Mouse (Mus musculus) midbrain, embryonic 14.5 days (tissue): ENCODE measurements at regions not wholly inside any gene's neighbourhood (a gene's known extent, or its start where the extent isn't known, plus 50 kb on each side); places are given as distances from the start of the nearest gene placed in this dataset.
A peak's percentile ranks its signal among the peaks of the same experiment; 100 is the strongest.

Experiments
- ATAC-seq: fragments of 200-750 bp; cut with Nextera tagmentation; 2 replicates; pipeline ENCODE4 v1.8.0; 2017; ENCODE audit warnings: moderate number of reproducible peaks, moderate library complexity; ENCODE audit not compliant: low FRiP score, low TSS enrichment
- DNase-seq: peaks from one replicate; pipeline ENCODE4 v3.0.0-alpha.2; 2015
- H3K27ac ChIP-seq: fragments of 300-500 bp; sonication (generic); replicated peaks from 2 replicates; pipeline ENCODE4 v1.5.1; 2014; ENCODE audit warnings: mild to moderate bottlenecking, low read depth, low read length, moderate library complexity
- H3K27me3 ChIP-seq: fragments of 300-500 bp; sonication (generic); 2 replicates; pipeline ENCODE4 v1.6.1; 2014; ENCODE audit warnings: low read length, control low read depth, mixed read lengths; ENCODE audit not compliant: control insufficient read depth, insufficient read depth
- H3K36me3 ChIP-seq: fragments of 300-500 bp; sonication (generic); 2 replicates; pipeline ENCODE4 v1.6.1; 2014; ENCODE audit warnings: low read length, control low read depth; ENCODE audit not compliant: control insufficient read depth, insufficient read depth
- H3K4me1 ChIP-seq: fragments of 300-500 bp; sonication (generic); 2 replicates; pipeline ENCODE4 v1.6.1; 2014; ENCODE audit warnings: mild to moderate bottlenecking, antibody characterized with exemption, low read length, control low read depth; ENCODE audit not compliant: control insufficient read depth, insufficient read depth
- H3K4me2 ChIP-seq: fragments of 300-500 bp; sonication (generic); 2 replicates; pipeline ENCODE4 v1.6.1; 2014; ENCODE audit warnings: mild to moderate bottlenecking, low read length, moderate library complexity
- H3K4me3 ChIP-seq: fragments of 300-500 bp; sonication (generic); replicated peaks from 2 replicates; pipeline ENCODE4 v1.5.1; 2014; ENCODE audit warnings: low read depth, low read length
- H3K9ac ChIP-seq: fragments of 300-500 bp; sonication (generic); replicated peaks from 2 replicates; pipeline ENCODE4 v1.6.1; 2014; ENCODE audit warnings: mild to moderate bottlenecking, low read length, moderate library complexity
- H3K9me3 ChIP-seq: fragments of 300-500 bp; sonication (generic); 2 replicates; pipeline ENCODE4 v1.6.1; 2016; ENCODE audit warnings: low read length, control low read depth, mixed read lengths; ENCODE audit not compliant: control insufficient read depth
- WGBS: fragments of 180-500 bp; shearing (Covaris S2); extraction: QIAGEN DNeasy Blood & Tissue Kit; methylation state at CpG from one replicate; pipeline ENCODE4 v1.1.7; 2014; 5-methylcytosine and 5-hydroxymethylcytosine counted together

DNA sequence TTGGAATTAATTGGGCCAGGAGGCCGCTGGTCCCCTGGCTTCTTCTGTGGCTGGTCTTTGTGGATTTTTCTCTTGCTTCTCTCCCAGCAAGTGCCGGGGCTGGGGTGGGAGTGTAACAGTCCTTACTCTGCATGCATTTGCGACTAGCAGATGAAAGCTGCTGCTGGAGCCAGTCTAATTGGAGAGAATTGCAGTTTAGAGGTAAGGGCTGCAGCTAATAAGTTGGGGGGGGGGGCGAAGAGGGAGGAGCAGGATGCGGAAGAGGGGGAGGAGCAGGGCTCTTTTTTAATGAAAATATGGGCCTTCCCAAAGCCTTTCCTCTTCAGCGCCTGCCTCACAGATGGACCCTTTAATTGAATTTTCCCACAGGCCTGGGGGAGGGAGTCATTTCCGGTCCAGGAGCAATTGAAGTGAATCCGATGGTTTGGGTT is 336.7 kb downstream of the Cd83 start:
- ATAC-seq (no peak; the same call in 1 of the 2 replicates), DNase-seq (peak; percentile 58)
- H3K4me2 ChIP-seq: peak overlapping the region; percentile 11; the same call in 1 of the 2 replicates
- no peaks in the 10 kb centered on the region for H3K9me3 ChIP-seq
- H3K36me3 ChIP-seq: no peaks in the 10 kb centered on the region
- WGBS: 26% methylated on average over 8 of the region's 8 CpGs
- peaks cover 15% of the 10 kb centered on the region for H3K4me1 ChIP-seq
- H3K27ac ChIP-seq: peak overlapping the region; percentile 55
- H3K4me3 ChIP-seq: no peak overlapping the region
- H3K9ac ChIP-seq: no peak overlapping the region
- no peaks in the 10 kb centered on the region for H3K27me3 ChIP-seq

DNA sequence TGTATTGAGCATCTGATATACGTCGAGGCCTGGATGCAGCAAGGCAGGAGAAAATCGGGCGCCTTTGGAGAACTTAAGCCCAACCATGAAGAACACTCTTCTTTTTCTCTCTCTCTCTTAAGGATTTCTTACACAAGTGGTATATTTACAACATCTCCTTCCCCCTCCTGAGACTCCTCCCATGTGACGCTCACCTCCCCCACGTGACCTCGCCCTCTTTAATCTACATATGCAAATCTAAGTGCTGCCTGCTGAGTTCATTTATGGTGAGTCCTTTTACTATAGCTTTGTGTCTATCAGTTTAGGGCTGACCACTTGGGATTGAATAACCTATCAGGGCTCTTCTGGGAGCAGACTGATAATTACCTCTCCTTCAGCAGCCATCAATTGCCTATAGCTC is 337.4 kb downstream of the Cd83 start:
- no peaks in the 10 kb centered on the region for H3K9me3 ChIP-seq
- no peak overlapping the region for H3K27ac ChIP-seq
- WGBS: 81% methylated on average over 7 of the region's 7 CpGs
- H3K27me3 ChIP-seq: no peaks in the 10 kb centered on the region
- DNase-seq: no peak
- H3K36me3 ChIP-seq: no peaks in the 10 kb centered on the region
- no peak overlapping the region for H3K4me3 ChIP-seq
- H3K9ac ChIP-seq: no peak overlapping the region
- H3K4me2 ChIP-seq: no peak overlapping the region
- no peak for ATAC-seq
- H3K4me1 ChIP-seq: peaks cover 15% of the 10 kb centered on the region

DNA sequence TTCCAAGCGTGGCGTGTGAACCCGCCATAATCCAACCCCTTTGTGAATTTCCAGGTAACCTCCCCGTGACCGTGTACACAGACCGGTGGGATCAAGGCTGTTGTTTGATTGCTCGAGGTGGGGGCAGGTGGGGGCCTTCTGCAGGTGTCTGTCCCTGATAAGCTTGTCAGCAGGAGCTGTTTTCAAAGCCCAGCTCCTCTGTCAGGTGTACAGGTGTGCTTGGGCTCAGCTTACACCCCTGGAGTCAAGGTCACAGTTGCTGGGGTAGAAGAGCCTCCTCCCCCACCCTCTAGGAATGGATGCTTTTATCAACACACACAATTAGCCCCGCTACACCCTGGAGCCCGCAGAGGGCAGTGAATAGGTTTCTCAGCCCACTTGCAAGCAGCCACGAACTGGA is 341.6 kb downstream of the Cd83 start:
- Histone ChIP-seq H3K4me3 (no peak overlapping the region), H3K9me3 (no peaks in the 10 kb centered on the region), H3K27ac (no peak overlapping the region; the same call in 1 of the 2 replicates), H3K27me3 (no peaks in the 10 kb centered on the region), H3K9ac (no peak overlapping the region), H3K4me1 (peaks cover 3% of the 10 kb centered on the region), H3K4me2 (no peak overlapping the region), H3K36me3 (no peaks in the 10 kb centered on the region)
- DNase-seq (no peak), ATAC-seq (no peak)
- 32% methylated on average over 10 of the region's 10 CpGs for WGBS

DNA sequence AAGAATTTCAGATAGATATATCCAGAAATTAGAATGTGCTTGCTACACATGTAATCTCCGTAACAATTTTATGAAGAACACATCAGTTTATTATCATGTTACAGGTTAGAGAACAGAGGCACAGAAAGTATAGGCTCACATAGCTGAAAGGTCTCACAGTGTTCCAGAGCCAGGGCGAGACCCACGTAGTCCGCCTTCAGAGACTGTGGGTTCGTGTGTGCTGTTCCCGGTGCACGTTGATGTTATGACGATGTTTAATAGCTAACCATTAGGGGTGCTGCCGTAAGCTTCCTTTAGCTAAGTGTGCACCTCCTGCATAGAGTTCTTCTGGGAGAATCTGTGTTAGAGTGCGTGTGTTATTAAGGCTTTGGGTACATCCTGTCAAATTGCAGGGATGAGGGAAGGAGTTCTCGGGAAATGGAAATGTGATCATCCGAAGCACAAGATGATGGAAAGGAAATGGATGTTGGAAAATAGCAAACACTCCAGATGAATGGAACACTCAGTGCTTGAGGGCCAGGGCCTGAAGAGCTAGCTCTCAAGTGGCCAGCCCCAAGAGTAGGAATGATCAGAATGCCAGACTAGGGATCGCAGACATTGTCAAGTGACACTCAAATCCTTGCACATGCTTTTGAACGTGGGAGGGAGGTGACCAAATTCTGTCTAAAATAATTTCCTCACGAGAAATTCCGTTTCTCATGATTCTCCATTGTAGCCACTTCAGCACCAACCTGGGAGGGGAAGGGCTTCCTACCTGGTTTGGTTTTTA is 344.1 kb downstream of the Cd83 start:
- H3K9ac ChIP-seq: no peak overlapping the region
- ATAC-seq (no peak), DNase-seq (no peak)
- no peak overlapping the region for H3K4me3 ChIP-seq
- H3K4me1 ChIP-seq: 0 out of 2 replicates have a peak, but pooled peaks cover 4% of the 10 kb centered on the region
- WGBS: 94% methylated on average over 16 of the region's 16 CpGs
- no peaks in the 10 kb centered on the region for H3K9me3 ChIP-seq
- no peak overlapping the region for H3K4me2 ChIP-seq
- H3K36me3 ChIP-seq: no peaks in the 10 kb centered on the region
- H3K27me3 ChIP-seq: no peaks in the 10 kb centered on the region
- no peak overlapping the region for H3K27ac ChIP-seq

DNA sequence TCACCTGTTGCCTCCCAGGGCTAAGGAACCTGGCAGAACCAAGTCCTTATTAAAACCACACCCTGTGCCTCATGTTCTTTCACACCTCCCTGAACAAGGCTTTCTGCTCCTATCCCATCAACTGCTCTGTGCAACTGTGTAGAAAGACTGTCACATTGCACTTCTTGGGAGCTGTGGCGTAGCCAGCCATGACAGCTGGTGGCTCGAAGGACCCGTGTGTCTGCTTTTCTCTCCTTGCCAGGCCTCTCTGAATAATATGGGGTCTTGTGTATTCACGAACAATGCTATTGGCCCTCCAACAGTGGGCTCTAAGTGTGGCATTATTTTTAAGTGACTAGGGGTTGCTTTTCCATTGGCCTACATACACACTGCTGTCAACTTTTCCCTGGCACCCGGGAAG is 347.3 kb downstream of the Cd83 start:
- no peak overlapping the region for H3K9ac ChIP-seq
- H3K9me3 ChIP-seq: no peaks in the 10 kb centered on the region
- H3K27ac ChIP-seq: no peak overlapping the region
- no peaks in the 10 kb centered on the region for H3K27me3 ChIP-seq
- H3K4me1 ChIP-seq: 0 out of 2 replicates have a peak, but pooled peaks cover 4% of the 10 kb centered on the region
- no peak for DNase-seq
- whole genome bisulfite sequencing: 78% methylated on average over 5 of the region's 5 CpGs
- no peak for ATAC-seq
- no peaks in the 10 kb centered on the region for H3K36me3 ChIP-seq
- no peak overlapping the region for H3K4me2 ChIP-seq
- H3K4me3 ChIP-seq: no peak overlapping the region

DNA sequence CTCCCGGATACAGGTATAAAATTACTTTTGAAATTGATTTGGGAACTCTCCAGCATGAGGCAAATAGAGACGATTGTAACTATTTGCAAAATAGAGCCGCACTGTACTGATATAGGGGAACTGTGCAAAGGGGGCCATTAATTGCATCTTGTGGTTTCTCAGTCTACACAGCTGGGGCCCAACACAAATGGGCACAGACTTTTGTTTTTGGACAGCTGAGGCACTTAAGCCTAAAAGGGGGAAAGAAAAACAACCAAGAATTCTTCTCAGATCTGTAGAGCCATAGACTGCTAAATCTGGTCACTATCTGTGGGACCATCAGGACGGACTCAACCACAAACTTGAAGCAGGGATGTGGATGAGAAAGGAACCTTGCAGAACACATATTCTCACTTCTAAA is 347.9 kb downstream of the Cd83 start:
- 0 out of 2 replicates have a peak, but pooled peaks cover 4% of the 10 kb centered on the region for H3K4me1 ChIP-seq
- H3K27me3 ChIP-seq: no peaks in the 10 kb centered on the region
- H3K36me3 ChIP-seq: no peaks in the 10 kb centered on the region
- no peak overlapping the region for H3K27ac ChIP-seq
- WGBS: 93% methylated on average over 4 of the region's 4 CpGs
- no peaks in the 10 kb centered on the region for H3K9me3 ChIP-seq
- no peak overlapping the region for H3K4me2 ChIP-seq
- ATAC-seq (no peak), DNase-seq (no peak)
- H3K4me3 ChIP-seq: no peak overlapping the region
- H3K9ac ChIP-seq: no peak overlapping the region

DNA sequence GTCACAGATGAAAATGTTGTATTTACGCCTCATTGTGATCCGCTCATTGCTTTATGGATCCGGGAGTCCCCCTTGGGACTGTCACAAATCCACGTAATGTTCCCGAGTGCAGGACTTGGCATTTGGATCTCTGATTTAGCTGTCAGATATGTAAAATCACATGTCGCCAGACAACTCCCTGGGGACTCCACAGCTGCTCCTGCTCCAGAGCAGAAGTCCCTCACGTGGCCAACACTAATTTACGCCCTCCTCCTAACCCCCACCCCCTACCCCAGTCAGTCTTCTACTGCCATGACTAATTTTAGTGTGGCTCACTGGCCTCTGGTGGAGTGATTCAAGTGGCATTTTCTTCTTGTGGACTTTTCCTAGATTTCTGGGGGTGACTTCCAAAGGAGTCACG is 348.9 kb downstream of the Cd83 start:
- no peak overlapping the region for H3K27ac ChIP-seq
- 40% methylated on average over 9 of the region's 9 CpGs for WGBS
- 0 out of 2 replicates have a peak, but pooled peaks cover 4% of the 10 kb centered on the region for H3K4me1 ChIP-seq
- DNase-seq (peak; percentile 60), ATAC-seq (no peak)
- no peak overlapping the region for H3K4me2 ChIP-seq
- H3K4me3 ChIP-seq: no peak overlapping the region
- H3K9me3 ChIP-seq: no peaks in the 10 kb centered on the region
- no peaks in the 10 kb centered on the region for H3K36me3 ChIP-seq
- no peaks in the 10 kb centered on the region for H3K27me3 ChIP-seq
- H3K9ac ChIP-seq: no peak overlapping the region

DNA sequence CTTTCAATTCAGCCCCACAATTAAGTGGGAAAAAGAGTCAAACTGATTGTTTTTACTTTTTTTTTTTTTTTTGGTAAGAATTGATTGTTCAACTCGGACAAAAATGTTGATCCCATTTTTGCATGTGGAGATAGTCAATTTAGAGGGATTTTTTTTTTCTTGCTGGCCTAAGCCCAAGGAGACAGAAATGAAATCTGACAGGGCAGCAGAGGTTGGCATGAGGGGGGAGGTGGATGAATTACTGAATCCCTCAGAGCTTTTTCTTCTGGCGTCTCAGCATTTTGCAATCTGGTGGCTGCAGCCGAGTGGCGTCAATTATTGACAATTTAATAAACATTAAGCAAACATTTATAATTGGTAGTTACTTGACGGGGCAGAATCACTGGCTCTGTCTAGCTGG is 356.6 kb downstream of the Cd83 start:
- H3K9ac ChIP-seq: no peak overlapping the region
- ATAC-seq (no peak), DNase-seq (no peak)
- H3K27ac ChIP-seq: no peak overlapping the region
- H3K36me3 ChIP-seq: no peaks in the 10 kb centered on the region
- no peak overlapping the region for H3K4me3 ChIP-seq
- no peaks in the 10 kb centered on the region for H3K27me3 ChIP-seq
- H3K9me3 ChIP-seq: no peaks in the 10 kb centered on the region
- H3K4me2 ChIP-seq: no peak overlapping the region
- H3K4me1 ChIP-seq: no peaks in the 10 kb centered on the region
- 45% methylated on average over 5 of the region's 5 CpGs for WGBS

DNA sequence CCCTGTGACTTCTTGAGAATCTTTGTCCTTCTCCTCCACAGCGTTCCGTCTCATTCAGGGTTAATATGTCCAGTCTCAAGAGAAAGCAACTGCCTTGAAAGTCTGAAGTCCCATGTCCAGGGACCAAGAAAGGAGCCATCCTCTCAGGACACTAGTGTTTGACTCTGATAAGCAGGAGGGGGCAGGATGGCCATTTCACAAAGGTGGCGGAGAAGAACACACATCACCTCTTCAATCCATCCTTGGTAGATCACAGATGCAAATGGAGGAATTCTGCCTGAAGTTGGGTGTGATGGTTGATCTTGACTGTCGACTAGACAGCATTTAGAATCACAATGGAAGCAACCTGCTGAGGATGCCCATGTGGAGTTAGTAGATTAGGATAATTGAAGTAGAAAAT is 360.9 kb downstream of the Cd83 start:
- H3K27me3 ChIP-seq: no peaks in the 10 kb centered on the region
- no peak overlapping the region for H3K4me3 ChIP-seq
- DNase-seq: no peak
- no peak overlapping the region for H3K9ac ChIP-seq
- H3K4me2 ChIP-seq: no peak overlapping the region
- no peaks in the 10 kb centered on the region for H3K36me3 ChIP-seq
- ATAC-seq: no peak
- H3K9me3 ChIP-seq: no peaks in the 10 kb centered on the region
- no peaks in the 10 kb centered on the region for H3K4me1 ChIP-seq
- no peak overlapping the region for H3K27ac ChIP-seq
- 88% methylated on average over 4 of the region's 4 CpGs for WGBS
